In genomic region chr2:166270007-166270406, GRCm38 (mm10) we compare ENCODE assay signal across 17 mouse cellular contexts.
"Had no signal": no experiment of that assay in that cellular context is flagged by ENCODE, and none has a peak within 500 bp of the region (broad histone marks: within the 10 kb centered on the region; RNA-seq: fewer than 3 reads in every experiment).

No protein-coding gene starts in this region.

- H3K27me3 ChIP-seq: midbrain, embryonic 15.5 days; neural tube, embryonic 15.5 days had no signal

- ATAC-seq: midbrain, embryonic 13.5 days; midbrain, embryonic 15.5 days had no signal

- H3K4me1 ChIP-seq: megakaryocyte, embryonic 14.5 days had no signal

- H3K9me3 ChIP-seq: midbrain, embryonic 13.5 days; midbrain, embryonic 15.5 days; neural tube, embryonic 13.5 days; neural tube, embryonic 15.5 days had no signal

- H3K9ac ChIP-seq: lung, embryonic 14.5 days; midbrain, embryonic 13.5 days; midbrain, embryonic 15.5 days; neural tube, embryonic 13.5 days; neural tube, embryonic 15.5 days had no signal

- H3K4me2 ChIP-seq: lung, embryonic 14.5 days; midbrain, embryonic 11.5 days; midbrain, embryonic 13.5 days; midbrain, embryonic 15.5 days; neural tube, embryonic 13.5 days; neural tube, embryonic 15.5 days had no signal

- H3K27ac ChIP-seq: neural tube, embryonic 13.5 days; neural tube, embryonic 15.5 days had no signal

- H3K36me3 ChIP-seq: midbrain, embryonic 13.5 days; midbrain, embryonic 15.5 days; neural tube, embryonic 13.5 days; neural tube, embryonic 15.5 days had no signal

- H3K4me3 ChIP-seq: megakaryocyte, embryonic 14.5 days; midbrain, embryonic 13.5 days; midbrain, embryonic 15.5 days; myocyte; neural tube, embryonic 13.5 days; neural tube, embryonic 15.5 days had no signal

- DNase-seq: lung, adult 18-20 months; lung, embryonic 14.5 days; lung, postnatal 10 days; lung, postnatal 4 days; retina, postnatal 1 day; right cerebral cortex, adult 18-20 months; right cerebral cortex, postnatal 14 days; thymus, adult 18-20 months; thymus, postnatal 14 days; thymus, postnatal 36 days had no signal
